ENCODE assay signal across 18 mouse cellular contexts in the genomic region with DNA sequence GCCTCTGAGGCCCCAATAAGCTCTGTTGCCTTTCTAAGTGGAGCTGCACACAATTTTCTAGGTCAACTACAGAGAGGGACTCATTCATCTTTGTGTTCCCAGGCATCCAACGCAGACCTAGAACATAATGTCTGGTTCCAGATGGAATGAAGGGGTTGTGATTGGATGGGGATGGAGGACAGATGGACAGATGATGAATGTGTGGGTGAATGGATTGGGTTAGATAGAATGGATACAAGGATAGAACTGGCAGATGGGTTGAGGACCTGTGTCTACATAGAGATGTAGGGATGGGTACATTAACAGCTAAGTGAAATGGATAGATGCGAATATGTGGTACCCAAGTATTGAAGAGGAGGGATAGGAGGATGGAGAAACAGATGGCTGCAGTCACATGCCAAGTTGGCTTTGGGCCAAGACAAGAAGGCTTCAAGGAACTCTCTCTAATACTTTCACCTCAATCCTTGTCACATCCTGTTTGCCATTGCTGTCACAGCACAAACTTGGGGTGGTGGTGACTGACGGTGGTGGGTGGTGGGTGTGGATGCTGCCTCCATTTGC. TPM values are rescaled to one million over a fixed set of nuclear protein-coding genes. Genes with fewer than 3 reads are reported as not detected.
DNase-seq lines count a peak whose midpoint lies in the region; ATAC-seq and TF ChIP-seq lines count a peak whose summit lies in the region.
"Had no signal": no experiment of that assay in that cellular context is flagged by ENCODE, and none has a peak within 500 bp of the region (broad histone marks: within the 10 kb centered on the region; RNA-seq: fewer than 3 reads in every experiment).

No protein-coding gene starts in this region.

- H3K9me3 ChIP-seq in hindbrain, embryonic 12.5 days (replicated peaks), result no peaks in the 10 kb centered on the region
- H3K9me3 ChIP-seq: embryonic facial prominence, embryonic 13.5 days; forebrain, embryonic 13.5 days; heart, embryonic 13.5 days; hindbrain, embryonic 15.5 days; kidney, embryonic 15.5 days; limb, embryonic 12.5 days had no signal

- intact Hi-C loops in left cerebral cortex, postnatal 25 days (cut with DNase I), result loop anchor here (5.0 kb wide), 1 partner anchor 1049 kb away; no protein-coding TSS in a partner anchor

- no peaks in the 10 kb centered on the region for H3K36me3 ChIP-seq in hindbrain, embryonic 12.5 days
- H3K36me3 ChIP-seq: embryonic facial prominence, embryonic 13.5 days; heart, embryonic 13.5 days; hindbrain, embryonic 15.5 days; kidney, embryonic 15.5 days; limb, embryonic 12.5 days had no signal

- no peak overlapping the region for H3K4me3 ChIP-seq in layer of hippocampus, adult 2 months
- H3K4me3 ChIP-seq in hindbrain, embryonic 12.5 days, result no peak overlapping the region
- H3K4me3 ChIP-seq: embryonic facial prominence, embryonic 13.5 days; forebrain, embryonic 13.5 days; heart, embryonic 13.5 days; hindbrain, embryonic 15.5 days; kidney, embryonic 15.5 days; limb, embryonic 12.5 days; myocyte had no signal

- no peak for DNase-seq in frontal cortex, postnatal 10 days (ENCODE audit: low spot score in 2 of 2)
- DNase-seq in cerebellum, postnatal 25 days, result peak; percentile 60 to 64
- peak; percentile 79 to 85 for DNase-seq in layer of hippocampus, adult 2 months (ENCODE audit: low spot score in 2 of 2)
- peak; percentile 52 to 93 for DNase-seq in left cerebral cortex, postnatal 25 days (ENCODE audit: low spot score in 2 of 2)
- DNase-seq in adrenal gland, postnatal 4 days (ENCODE audit: low spot score in 2 of 2), result no peak
- no peak for DNase-seq in thymus, postnatal 36 days
- DNase-seq: liver, postnatal 0 days; thymus, postnatal 25 days had no signal

- no peak for TF ChIP-seq CTCF in layer of hippocampus, adult 2 months (conservative IDR thresholded peaks at IDR 0.05)

- no peak overlapping the region for H3K9ac ChIP-seq in hindbrain, embryonic 12.5 days
- H3K9ac ChIP-seq: embryonic facial prominence, embryonic 13.5 days; forebrain, embryonic 13.5 days; heart, embryonic 13.5 days; hindbrain, embryonic 15.5 days; kidney, embryonic 15.5 days; limb, embryonic 12.5 days; liver, postnatal 0 days had no signal

- ATAC-seq in frontal cortex, adult (ENCODE audit: low TSS enrichment), result peak; percentile 59
- no peak for ATAC-seq in hindbrain, embryonic 12.5 days (ENCODE audit: low FRiP score)
- ATAC-seq: forebrain, embryonic 13.5 days; liver, postnatal 0 days had no signal

- peaks cover 8% of the 10 kb centered on the region; the same call in 1 of the 2 replicates for H3K4me1 ChIP-seq in hindbrain, embryonic 12.5 days
- H3K4me1 ChIP-seq: embryonic facial prominence, embryonic 13.5 days; hindbrain, embryonic 15.5 days; kidney, embryonic 15.5 days; limb, embryonic 12.5 days had no signal

- peak overlapping the region; percentile 71 for H3K27ac ChIP-seq in layer of hippocampus, adult 2 months
- no peak overlapping the region for H3K27ac ChIP-seq in hindbrain, embryonic 12.5 days
- H3K27ac ChIP-seq: embryonic facial prominence, embryonic 13.5 days; forebrain, embryonic 13.5 days; hindbrain, embryonic 15.5 days; kidney, embryonic 15.5 days; limb, embryonic 12.5 days had no signal

- no peaks in the 10 kb centered on the region; the same call in 1 of the 2 replicates for H3K27me3 ChIP-seq in hindbrain, embryonic 12.5 days
- H3K27me3 ChIP-seq: forebrain, embryonic 13.5 days; hindbrain, embryonic 15.5 days; kidney, embryonic 15.5 days had no signal

- WGBS in hindbrain, embryonic 12.5 days, result 91% methylated on average over 3 of the region's 3 CpGs

- no peak overlapping the region for H3K4me2 ChIP-seq in hindbrain, embryonic 12.5 days (replicated peaks)
- H3K4me2 ChIP-seq: embryonic facial prominence, embryonic 13.5 days; forebrain, embryonic 13.5 days; heart, embryonic 13.5 days; hindbrain, embryonic 15.5 days; kidney, embryonic 15.5 days; limb, embryonic 12.5 days had no signal

RNA-seq across cellular contexts. Expression of gene Ky, which starts 9.0 kb away (rescaled TPM):
- 1 to 10 TPM; 3.0 to 5.2 TPM for total RNA-seq in layer of hippocampus, adult 2 months (2021)
- total RNA-seq in left cerebral cortex, postnatal 25 days (2021), result 1 to 10 TPM; 2.6 to 4.4 TPM
- 1 to 10 TPM; 1.6 to 4.0 TPM for total RNA-seq in adrenal gland, postnatal 4 days (2021)
- 0.25 and 0.35 TPM in 2 replicates for polyA plus RNA-seq in hindbrain, embryonic 12.5 days (2016; fragmentation: Nextera tagmentation; extraction: Ambion mirVana)
- total RNA-seq: megakaryocyte, adult 5-6 weeks had no signal
- polyA plus RNA-seq: liver, postnatal 0 days had no signal

Comparison
In these comparisons a context has a peak if more than half of its experiments do, and no peak if none do; other contexts are left out.
1. DNase-seq: peak in cerebellum, postnatal 25 days (2 of 2), layer of hippocampus, adult 2 months (2 of 2) and left cerebral cortex, postnatal 25 days (2 of 2); none in frontal cortex, postnatal 10 days (0 of 2), adrenal gland, postnatal 4 days (0 of 2) and thymus, postnatal 36 days (0 of 2).